Mouse (Mus musculus) brain, embryonic 14.5 days (tissue): ENCODE data around the gene Arl5c.

Experiments used
- CTCF ChIP-seq: fragments of 200-500 bp; IDR thresholded peaks from 2 replicates; pipeline ENCODE4 v1.5.1; 2012; ENCODE audit warnings: inconsistent platforms, mild to moderate bottlenecking, moderate library complexity, borderline replicate concordance; ENCODE audit not compliant: insufficient read depth, insufficient read length; ENCODE audit errors: extremely low read depth
- POLR2A ChIP-seq: fragments of 200-500 bp; IDR thresholded peaks from 2 replicates; pipeline ENCODE4 v1.6.1; 2012; ENCODE audit warnings: mild to moderate bottlenecking, inconsistent platforms, borderline replicate concordance; ENCODE audit not compliant: poor library complexity, insufficient read depth, insufficient read length, severe bottlenecking; ENCODE audit errors: extremely low read depth

DNA sequence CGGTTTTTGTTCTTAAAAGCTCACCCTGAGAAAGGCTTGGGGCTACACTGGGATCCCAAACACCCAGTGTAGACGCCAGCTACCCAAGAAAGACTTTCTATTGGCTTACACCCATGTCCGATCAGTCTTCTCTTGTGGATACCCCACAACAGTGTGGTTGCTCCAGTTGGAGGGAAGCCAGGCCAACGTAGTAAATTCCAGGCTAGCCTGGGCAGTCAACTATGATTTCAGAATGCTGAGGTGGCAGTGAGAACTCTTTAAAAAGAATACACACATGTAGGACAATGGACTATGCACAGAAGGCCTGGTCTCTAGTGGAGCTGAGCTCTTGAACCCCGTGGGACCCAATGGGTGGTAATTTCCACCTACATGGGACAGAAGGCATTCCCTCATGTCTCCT, 21.2 kb downstream of the Arl5c start:
- TF ChIP-seq CTCF = no peak
- no peak for TF ChIP-seq POLR2A
